Mouse (Mus musculus) olfactory bulb, adult 2 months (tissue): Measurements from ENCODE around the gene Pla2r1. TPM values are rescaled to one million over a fixed set of nuclear protein-coding genes. Genes with fewer than 3 reads are reported as not detected.

Source experiments
- H3K27ac ChIP-seq: fragments of 200-500 bp; 2 replicates; pipeline ENCODE4 v1.5.1; 2012; ENCODE audit warnings: low read depth, low read length; ENCODE audit not compliant: insufficient read depth
- H3K4me1 ChIP-seq: fragments of 200-500 bp; 2 replicates; pipeline ENCODE4 v1.6.1; 2012; ENCODE audit warnings: low read length; ENCODE audit not compliant: control insufficient read depth, insufficient read depth
- H3K4me3 ChIP-seq: fragments of 200-500 bp; 2 replicates; pipeline ENCODE4 v1.5.1; 2012; ENCODE audit warnings: mild to moderate bottlenecking, low read depth, low read length, moderate library complexity; ENCODE audit not compliant: insufficient read depth
- CTCF ChIP-seq: fragments of 200-500 bp; IDR thresholded peaks from 2 replicates; pipeline ENCODE4 v1.5.1; 2012; ENCODE audit warnings: low read depth, mild to moderate bottlenecking, low read length, moderate library complexity; ENCODE audit not compliant: insufficient read depth
- POLR2A ChIP-seq: fragments of 200-500 bp; IDR thresholded peaks from 2 replicates; pipeline ENCODE4 v1.6.1; 2012; ENCODE audit warnings: mild to moderate bottlenecking, low read depth, low read length, moderate library complexity; ENCODE audit not compliant: insufficient read depth
- WGBS: fragments of 180-500 bp; shearing (Covaris S2); methylation state at CpG from one replicate; pipeline ENCODE4 v1.1.7; 2018; 5-methylcytosine and 5-hydroxymethylcytosine counted together
- polyA plus RNA-seq: library from polyadenylated mRNA; stranded (reverse); fragments of >200 nt; gene quantifications from 2 replicates; pipeline ENCODE4 v1.2.4, GENCODE M21; 2012; ENCODE audit warnings: low replicate concordance; ENCODE audit not compliant: missing spikeins, insufficient read depth, insufficient read length

Gene Pla2r1
- polyA plus RNA-seq, 1 experiment = not detected

GRCm38 (mm10) chr2:60546082-60546481 is 7.0 kb downstream of the Pla2r1 start:
- no peak overlapping the region for H3K4me3 ChIP-seq
- WGBS = 89% methylated on average over 4 of the region's 4 CpGs
- no peak overlapping the region for H3K27ac ChIP-seq
- H3K4me1 ChIP-seq = no peaks in the 10 kb centered on the region
- no peak for TF ChIP-seq POLR2A
- no peak for TF ChIP-seq CTCF

GRCm38 (mm10) chr2:60544006-60544405 is 9.1 kb downstream of the Pla2r1 start:
- WGBS = 65% methylated on average over 5 of the region's 5 CpGs
- Histone ChIP-seq H3K27ac (no peak overlapping the region), H3K4me3 (no peak overlapping the region), H3K4me1 (no peaks in the 10 kb centered on the region)
- no peak for TF ChIP-seq POLR2A
- no peak for TF ChIP-seq CTCF

- Histone ChIP-seq H3K4me3 (no peak overlapping the region), H3K4me1 (no peaks in the 10 kb centered on the region), H3K27ac (no peak overlapping the region)
- WGBS = 73% methylated on average over 5 of the region's 5 CpGs
- TF ChIP-seq POLR2A (no peak), CTCF (no peak)
These were observed 11.4 kb downstream of the Pla2r1 start for GRCm38 (mm10) chr2:60541745-60542144.

- no peaks in the 10 kb centered on the region for H3K4me1 ChIP-seq
- 96% methylated on average over 8 of the region's 8 CpGs for WGBS
- H3K27ac ChIP-seq = no peak overlapping the region
- no peak for TF ChIP-seq POLR2A
- no peak for TF ChIP-seq CTCF
- no peak overlapping the region for H3K4me3 ChIP-seq
These were observed 12.8 kb downstream of the Pla2r1 start for GRCm38 (mm10) chr2:60540346-60540745.

GRCm38 (mm10) chr2:60538710-60539109 is 14.4 kb downstream of the Pla2r1 start:
- Histone ChIP-seq H3K27ac (no peak overlapping the region), H3K4me3 (no peak overlapping the region), H3K4me1 (no peaks in the 10 kb centered on the region)
- TF ChIP-seq CTCF (no peak), POLR2A (no peak)
- WGBS = 51% methylated on average over 5 of the region's 5 CpGs

- H3K27ac ChIP-seq = no peak overlapping the region
- no peaks in the 10 kb centered on the region for H3K4me1 ChIP-seq
- H3K4me3 ChIP-seq = no peak overlapping the region
- 74% methylated on average over 4 of the region's 4 CpGs for WGBS
- TF ChIP-seq CTCF = no peak
- TF ChIP-seq POLR2A = no peak
These were observed 14.8 kb downstream of the Pla2r1 start for GRCm38 (mm10) chr2:60538274-60538673.

- 90% methylated on average over 8 of the region's 8 CpGs for WGBS
- Histone ChIP-seq H3K27ac (no peak overlapping the region), H3K4me3 (no peak overlapping the region), H3K4me1 (no peaks in the 10 kb centered on the region)
- TF ChIP-seq POLR2A (no peak), CTCF (no peak)
These were observed 18.4 kb downstream of the Pla2r1 start for GRCm38 (mm10) chr2:60534755-60535154.

- whole genome bisulfite sequencing = 97% methylated on average over 3 of the region's 3 CpGs
- Histone ChIP-seq H3K27ac (no peak overlapping the region), H3K4me3 (no peak overlapping the region), H3K4me1 (no peaks in the 10 kb centered on the region)
- no peak for TF ChIP-seq CTCF
- no peak for TF ChIP-seq POLR2A
These were observed 20.1 kb downstream of the Pla2r1 start for GRCm38 (mm10) chr2:60533026-60533425.

GRCm38 (mm10) chr2:60532495-60532894 is 20.6 kb downstream of the Pla2r1 start:
- H3K4me3 ChIP-seq = no peak overlapping the region
- WGBS = 71% methylated on average over 5 of the region's 5 CpGs
- no peak overlapping the region for H3K27ac ChIP-seq
- no peaks in the 10 kb centered on the region for H3K4me1 ChIP-seq
- TF ChIP-seq POLR2A = no peak
- TF ChIP-seq CTCF = no peak

- no peaks in the 10 kb centered on the region for H3K4me1 ChIP-seq
- TF ChIP-seq POLR2A (no peak), CTCF (no peak)
- WGBS = 75% methylated on average over 8 of the region's 8 CpGs
- H3K4me3 ChIP-seq = no peak overlapping the region
- H3K27ac ChIP-seq = no peak overlapping the region
These were observed 37.3 kb downstream of the Pla2r1 start for GRCm38 (mm10) chr2:60515817-60516216.
